Mouse (Mus musculus) megakaryocyte, embryonic 14.5 days (primary cell): ENCODE data around the gene Szt2.

Source experiments
- FLI1 ChIP-seq: IDR thresholded peaks from 2 replicates; pipeline ENCODE4 v1.6.1; 2012; ENCODE audit warnings: low read length, inconsistent platforms, mixed read lengths
- GATA1 ChIP-seq: IDR thresholded peaks from 3 replicates; pipeline ENCODE4 v1.6.1; 2012; ENCODE audit warnings: mixed read lengths, low read length, inconsistent platforms, borderline replicate concordance

DNA sequence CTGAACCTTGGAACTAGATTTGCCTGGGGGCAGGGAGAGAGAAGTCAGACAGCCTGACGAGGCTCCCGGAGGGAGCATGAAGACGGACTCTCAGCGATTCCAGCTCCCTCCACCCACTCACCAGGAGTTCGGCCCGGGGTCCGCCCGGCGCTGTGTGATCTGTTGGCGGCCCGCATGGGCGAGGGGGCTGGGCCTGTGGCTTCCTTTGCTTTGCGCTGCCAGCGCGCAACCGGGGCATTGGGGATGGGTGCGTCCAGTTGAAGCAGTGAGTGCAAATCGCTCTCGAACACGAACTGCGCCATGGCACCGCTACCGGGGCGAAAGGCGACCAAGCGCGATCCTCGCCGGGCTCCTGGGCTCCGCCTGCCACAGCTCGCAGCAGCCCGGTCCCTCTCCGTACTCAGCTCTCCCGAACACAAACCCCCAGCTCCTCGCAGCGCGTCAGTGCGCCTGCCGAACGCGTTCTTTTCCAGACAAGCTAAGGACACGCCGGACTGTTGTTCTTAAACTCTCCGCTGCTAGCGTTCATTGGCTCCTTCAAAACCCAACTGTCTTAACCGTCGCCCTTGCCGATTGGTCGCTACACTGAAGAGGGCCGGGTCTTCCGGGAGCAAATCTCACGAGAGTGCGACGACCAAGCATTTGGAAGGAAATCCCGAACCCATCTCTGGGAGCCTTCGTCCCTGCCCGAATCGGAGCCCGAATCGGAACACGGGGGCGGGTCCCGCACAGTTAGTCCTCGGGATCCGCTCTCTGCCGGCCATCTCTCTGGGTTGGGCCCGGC lies 27.9 kb upstream of the Szt2 start, which contains the start of gene Cdc20:
- TF ChIP-seq GATA1, result no peak
- peak; percentile 36; the same call in 1 of the 2 replicates for TF ChIP-seq FLI1
